Mouse (Mus musculus) lung, postnatal 10 days (tissue): ENCODE data around the gene Zim1.

Experiments used
- DNase-seq: peaks from one replicate; pipeline ENCODE4 v3.0.0; 2021

The Zim1 gene

DNA sequence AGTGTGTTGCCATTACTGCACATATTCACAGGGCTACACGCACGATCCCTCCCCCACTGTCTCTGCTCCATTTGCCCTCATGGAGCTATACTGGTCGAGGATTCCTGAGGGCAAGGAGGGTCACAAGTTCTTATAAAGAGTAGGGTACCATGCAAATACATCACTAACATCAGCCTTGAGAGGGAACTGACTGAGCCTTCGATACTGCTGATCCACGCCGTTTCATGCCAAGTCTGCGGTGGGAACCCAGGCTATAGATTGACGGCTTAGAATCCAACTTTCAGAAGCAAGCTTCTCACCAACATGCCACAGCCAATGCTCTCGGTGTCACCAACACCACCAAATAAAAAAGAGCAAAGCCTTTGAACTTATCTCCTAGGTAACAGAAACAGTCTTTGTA lies 45.7 kb downstream of the Zim1 start:
- no peak for DNase-seq

DNA sequence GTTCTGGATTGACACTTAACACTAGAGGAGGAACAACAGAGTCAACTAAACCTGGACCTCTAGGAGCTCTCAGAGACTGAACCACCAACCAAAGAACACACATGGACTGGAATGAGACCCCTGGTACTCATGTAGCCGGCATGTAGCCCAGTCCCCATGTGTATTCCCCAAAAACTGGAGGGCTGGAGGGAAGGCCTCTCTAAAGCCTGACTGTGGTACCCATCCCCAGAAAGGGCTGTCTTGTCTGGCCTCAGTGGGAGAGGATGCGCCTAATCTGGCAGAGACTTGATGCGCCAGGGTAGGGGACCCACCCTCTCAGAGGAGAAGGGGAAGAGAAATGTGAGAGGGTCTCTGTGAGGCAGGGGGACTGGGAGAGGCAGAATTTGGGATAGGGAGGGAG lies 50.4 kb downstream of the Zim1 start:
- DNase-seq, result no peak

DNA sequence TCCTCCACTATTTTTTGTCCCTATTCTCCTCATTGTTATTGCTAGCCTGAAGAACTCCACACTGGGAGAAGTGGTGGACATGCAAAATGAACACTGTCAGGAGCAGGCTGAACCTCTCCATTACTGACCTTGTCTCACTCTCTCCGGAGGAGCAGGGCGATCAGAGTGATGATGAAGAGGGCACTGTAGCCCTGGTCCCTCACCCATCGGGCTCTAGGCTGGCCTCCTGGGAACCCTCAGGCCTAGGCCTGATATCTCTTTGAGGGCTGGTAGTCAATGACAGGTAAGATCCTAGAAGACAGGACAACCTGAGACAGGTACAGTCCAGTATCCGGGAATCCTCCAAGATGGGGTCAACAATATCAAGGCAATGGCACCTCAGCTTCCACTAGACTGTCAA lies 58.2 kb downstream of the Zim1 start:
- no peak for DNase-seq

DNA sequence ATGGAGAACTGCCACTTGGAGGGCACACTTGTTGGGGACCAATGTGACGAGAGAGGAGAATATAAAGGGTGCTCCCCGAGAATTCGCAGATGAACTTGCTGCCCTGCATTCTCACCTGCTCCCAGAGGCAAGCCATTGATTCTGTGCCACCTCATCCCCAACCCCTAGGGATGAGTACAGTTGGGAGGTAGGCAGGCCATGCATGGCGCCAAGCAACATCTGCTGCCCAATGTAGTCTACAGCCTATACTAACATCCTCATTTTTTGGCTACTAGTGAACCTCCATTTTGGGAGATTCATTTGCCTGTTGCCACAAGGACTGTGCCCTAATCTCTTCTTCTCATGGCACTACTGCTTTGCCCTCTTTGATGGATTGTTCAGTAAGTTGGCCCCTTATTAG lies 59.5 kb downstream of the Zim1 start:
- DNase-seq, result no peak

DNA sequence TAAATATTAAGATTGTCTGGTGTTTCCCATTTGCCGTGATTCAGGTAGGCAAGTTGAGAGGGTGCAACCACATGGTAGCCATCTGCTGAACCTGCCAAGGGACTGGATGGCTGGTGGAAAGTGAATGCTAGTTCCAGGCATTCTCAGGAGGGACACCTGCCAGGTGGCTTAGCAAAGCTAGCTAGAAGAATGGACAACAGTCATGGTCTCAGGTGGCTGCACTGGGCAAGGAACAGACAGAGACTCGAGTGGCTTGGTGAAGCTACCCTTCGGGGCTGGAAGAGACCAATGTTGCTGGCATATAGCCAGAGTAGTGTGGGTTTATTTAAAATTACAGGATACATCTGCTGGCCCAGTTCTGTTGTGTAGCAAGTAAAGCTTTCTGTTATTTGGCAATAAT lies 60.4 kb downstream of the Zim1 start:
- DNase-seq, result no peak
